In the genomic region with DNA sequence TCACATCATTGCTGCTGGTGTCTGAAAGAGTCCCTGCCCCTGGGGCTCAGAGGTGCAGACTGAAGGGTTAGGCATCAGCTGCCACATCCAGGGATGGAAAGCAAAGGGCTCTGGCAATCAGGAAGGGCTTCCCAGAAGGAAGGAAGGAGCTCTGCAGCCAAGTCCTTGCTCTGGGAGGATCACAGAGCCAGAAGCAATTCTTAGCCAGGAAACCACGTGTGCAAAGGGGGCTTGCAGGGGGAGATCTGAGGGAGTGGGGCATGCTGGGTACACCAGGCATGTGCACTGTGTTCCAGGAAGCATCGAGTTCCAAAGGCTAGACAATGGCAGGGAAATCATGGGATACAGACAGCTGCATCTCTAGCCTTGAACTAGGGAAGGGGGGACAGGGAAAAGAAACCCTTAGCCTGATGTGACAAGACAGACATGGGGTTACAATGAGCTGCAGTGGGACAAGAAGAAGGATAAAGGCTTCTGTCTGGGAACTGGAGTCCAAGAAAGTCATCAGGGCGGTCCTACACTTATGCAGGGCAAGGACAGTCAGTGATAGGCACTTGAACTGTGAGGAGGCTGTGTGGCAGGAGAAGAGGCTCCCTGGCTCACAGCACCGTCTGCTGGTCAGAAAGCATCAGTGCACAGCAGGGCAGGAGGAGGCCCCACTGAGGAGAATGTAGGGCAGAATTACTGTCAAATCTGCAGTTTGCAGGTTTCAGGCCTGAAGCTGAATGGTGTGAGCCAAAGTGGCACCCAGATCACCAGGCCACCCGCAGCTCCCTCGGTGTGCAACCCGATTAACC, we compare ENCODE assay signal across 9 mouse cellular contexts. TPM values are rescaled to one million over a fixed set of nuclear protein-coding genes. Genes with fewer than 3 reads are reported as not detected.
DNase-seq lines count a peak whose midpoint lies in the region; ATAC-seq and TF ChIP-seq lines count a peak whose summit lies in the region.
"Not testable (repeated sequence)": the region's sequence is repeated elsewhere in the genome, so short reads cannot be mapped to it uniquely, and the experiment has no call there.
"Had no signal": no experiment of that assay in that cellular context is flagged by ENCODE, and none has a peak within 500 bp of the region (broad histone marks: within the 10 kb centered on the region; RNA-seq: fewer than 3 reads in every experiment).

No protein-coding gene starts in this region.

- not testable (repeated sequence) for H3K36me3 ChIP-seq in hindbrain, embryonic 14.5 days (replicated peaks; ENCODE audit: control insufficient read depth, insufficient read depth); lung, postnatal 0 days (ENCODE audit: insufficient read depth, low read length)

- DNase-seq in R1 (ENCODE audit: low read depth, low spot score): peak; percentile 32
- DNase-seq in cerebellum, postnatal 10 days: peak; percentile 79
- peak; percentile 40 to 67 for DNase-seq in frontal cortex, postnatal 36 days (ENCODE audit: low spot score in 2 of 2)
- DNase-seq in hindbrain, embryonic 14.5 days (ENCODE audit: low spot score): peak; percentile 32
- DNase-seq in layer of hippocampus, postnatal 36 days: peak; percentile 50 to 56
- peak; percentile 70 for DNase-seq in lung, postnatal 0 days (ENCODE audit: low spot score)
- peak; percentile 35 for DNase-seq in retina, postnatal 7 days (ENCODE audit: low read depth, low spot score)
- peak; percentile 21 to 31 for DNase-seq in urinary bladder, adult 18-20 months (ENCODE audit: low spot score in 2 of 2)

- H3K4me2 ChIP-seq in hindbrain, embryonic 14.5 days (replicated peaks); lung, postnatal 0 days (replicated peaks; ENCODE audit: low read depth, low read length): not testable (repeated sequence)

- WGBS in hindbrain, embryonic 14.5 days: 36% methylated on average over 7 of the region's 7 CpGs
- WGBS in lung, postnatal 0 days: 27% methylated on average over 7 of the region's 7 CpGs

- TF ChIP-seq EP300 in lung, postnatal 0 days (IDR thresholded peaks at IDR 0.05): not testable (repeated sequence)

- H3K4me1 ChIP-seq in hindbrain, embryonic 14.5 days (replicated peaks; ENCODE audit: control insufficient read depth, insufficient read depth, low read length); lung, postnatal 0 days (ENCODE audit: insufficient read depth, low read depth, low read length): not testable (repeated sequence)

- ATAC-seq in hindbrain, embryonic 14.5 days (ENCODE audit: low FRiP score): not testable (repeated sequence)
- ATAC-seq in lung, postnatal 0 days: peak; percentile 63

- not testable (repeated sequence) for H3K4me3 ChIP-seq in hindbrain, embryonic 14.5 days (replicated peaks; ENCODE audit: low read length); lung, postnatal 0 days (ENCODE audit: low read depth, low read length)

- not testable (repeated sequence) for H3K9ac ChIP-seq in hindbrain, embryonic 14.5 days; lung, postnatal 0 days (replicated peaks; ENCODE audit: low read depth)

- not testable (repeated sequence) for H3K27ac ChIP-seq in hindbrain, embryonic 14.5 days; lung, postnatal 0 days (ENCODE audit: low read length)

- not testable (repeated sequence) for H3K9me3 ChIP-seq in hindbrain, embryonic 14.5 days (ENCODE audit: control insufficient read depth, low read length); lung, postnatal 0 days (ENCODE audit: low read length)

- not testable (repeated sequence) for H3K27me3 ChIP-seq in hindbrain, embryonic 14.5 days (ENCODE audit: control insufficient read depth, insufficient read depth, low read length); lung, postnatal 0 days (replicated peaks; ENCODE audit: insufficient read depth, low read length)

- TF ChIP-seq CTCF in lung, postnatal 0 days (IDR thresholded peaks at IDR 0.05): peak; percentile 97

RNA-seq across cellular contexts. Expression of a gene that starts 14.3 kb away (rescaled TPM):
- polyA plus RNA-seq in hindbrain, embryonic 14.5 days (2014; fragmentation: Nextera tagmentation; extraction: Ambion mirVana): 0.47 and 1.1 TPM in 2 replicates
- 1 to 10 TPM; 1.1 to 2.1 TPM for total RNA-seq in layer of hippocampus, postnatal 36 days (2021)
- polyA plus RNA-seq in lung, postnatal 0 days (2015; fragmentation: Nextera tagmentation; extraction: Ambion mirVana): 7.8 and 8.7 TPM in 2 replicates

RNA-seq across cellular contexts. Expression of a gene that starts 34.3 kb away (rescaled TPM):
- 0.21 and 0.33 TPM in 2 replicates for polyA plus RNA-seq in hindbrain, embryonic 14.5 days (2014; fragmentation: Nextera tagmentation; extraction: Ambion mirVana)
- total RNA-seq in layer of hippocampus, postnatal 36 days (2021): 1 to 10 TPM; 1.4 to 1.5 TPM
- polyA plus RNA-seq in lung, postnatal 0 days (2015; fragmentation: Nextera tagmentation; extraction: Ambion mirVana): 0.84 and 0.95 TPM in 2 replicates

RNA-seq across cellular contexts. Expression of a gene that starts 55.9 kb away (rescaled TPM):
- not detected in 2 replicates for polyA plus RNA-seq in hindbrain, embryonic 14.5 days (2014; fragmentation: Nextera tagmentation; extraction: Ambion mirVana)
- not detected for total RNA-seq in layer of hippocampus, postnatal 36 days (2021)
- not detected in 2 replicates for polyA plus RNA-seq in lung, postnatal 0 days (2015; fragmentation: Nextera tagmentation; extraction: Ambion mirVana)
- polyA plus RNA-seq: erythroblast, embryonic 14.5 days had no signal

Comparison
In these comparisons a context has a peak if more than half of its experiments do, and no peak if none do; other contexts are left out.
1. DNase-seq: peak in every context shown above with its lines; median percentile 79 in cerebellum, postnatal 10 days; 70 in lung, postnatal 0 days; 54 in frontal cortex, postnatal 36 days; 53 in layer of hippocampus, postnatal 36 days; 35 in retina, postnatal 7 days; 32 in R1; 32 in hindbrain, embryonic 14.5 days; 26 in urinary bladder, adult 18-20 months.